In the genomic region with DNA sequence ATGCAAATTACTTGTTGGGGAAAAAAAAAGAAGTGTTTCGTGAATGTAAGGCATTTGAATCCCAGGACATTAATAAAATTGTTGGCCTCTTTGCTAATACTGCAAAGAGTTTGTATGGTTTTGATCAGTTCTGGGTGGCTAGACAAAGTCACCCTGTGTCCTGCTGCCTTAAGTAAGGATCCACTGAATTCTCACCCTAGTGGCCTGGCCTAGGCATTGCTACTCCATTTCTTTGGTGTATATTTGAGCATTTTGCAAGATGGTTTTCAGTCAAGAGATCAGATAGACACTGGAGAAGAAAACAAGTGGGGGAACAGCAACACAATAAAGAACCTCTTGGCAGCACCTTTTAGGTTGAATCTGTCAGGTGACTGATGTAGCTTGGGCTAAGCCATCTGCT, we compare ENCODE assay signal across 12 mouse cellular contexts. TPM values are rescaled to one million over a fixed set of nuclear protein-coding genes. Genes with fewer than 3 reads are reported as not detected.
DNase-seq lines count a peak whose midpoint lies in the region; ATAC-seq and TF ChIP-seq lines count a peak whose summit lies in the region.
"Had no signal": no experiment of that assay in that cellular context is flagged by ENCODE, and none has a peak within 500 bp of the region (broad histone marks: within the 10 kb centered on the region; RNA-seq: fewer than 3 reads in every experiment).

No protein-coding gene starts in this region.

- peak; percentile 16 for DNase-seq in adrenal gland, postnatal 14 days
- DNase-seq in adrenal gland, postnatal 25 days, result no peak
- no peak for DNase-seq in left cerebral cortex, adult 2 months (ENCODE audit: extremely low spot score in 1 of 2, low spot score in 2 of 2)
- DNase-seq in left cerebral cortex, postnatal 36 days (ENCODE audit: low spot score in 2 of 2), result no peak
- peak; percentile 41 for DNase-seq in CH12.LX (ENCODE audit: extremely low read depth)
- peak; percentile 16 for DNase-seq in lung, postnatal 10 days
- no peak for DNase-seq in spleen, postnatal 36 days (ENCODE audit: low spot score in 2 of 2)
- DNase-seq: kidney, postnatal 14 days; left cerebral cortex, postnatal 4 days; right cerebral cortex, postnatal 4 days; thymus, adult 18-20 months had no signal

- no peak for TF ChIP-seq EP300 in CH12.LX (IDR thresholded peaks at IDR 0.05; ENCODE audit: low read length)

- no peak for TF ChIP-seq POLR2A in CH12.LX (IDR thresholded peaks at IDR 0.05; ENCODE audit: low read depth, low read length)

- H3K9ac ChIP-seq in CH12.LX (ENCODE audit: insufficient read depth, low read depth), result no peak overlapping the region
- H3K9ac ChIP-seq in forebrain, embryonic 16.5 days (replicated peaks; ENCODE audit: low read depth, low read length), result no peak overlapping the region

- H3K27ac ChIP-seq in left cerebral cortex, adult 2 months, result no peak overlapping the region
- no peak overlapping the region for H3K27ac ChIP-seq in CH12.LX (ENCODE audit: insufficient read depth, low read depth)
- no peak overlapping the region for H3K27ac ChIP-seq in forebrain, embryonic 16.5 days (ENCODE audit: low read length)

- H3K27me3 ChIP-seq in CH12.LX (replicated peaks), result no peaks in the 10 kb centered on the region
- H3K27me3 ChIP-seq in forebrain, embryonic 16.5 days (replicated peaks; ENCODE audit: control insufficient read depth, insufficient read depth, low read length), result no peaks in the 10 kb centered on the region

- peaks cover 0 to 9% of the 10 kb centered on the region in 2 experiments; a peak in 3 of 4 replicates for H3K4me1 ChIP-seq in CH12.LX (ENCODE audit: control insufficient read depth in 1 of 2, insufficient read depth in 2 of 2)
- H3K4me1 ChIP-seq in forebrain, embryonic 16.5 days (replicated peaks; ENCODE audit: control insufficient read depth, insufficient read depth, low read length), result peaks cover 15% of the 10 kb centered on the region

- dilution Hi-C loops in CH12.LX (cut with MboI; ENCODE audit: extremely low pct_ligation_motif_present, extremely low pct_unique_long_range_greater_than_20kb, low sequenced_read_pairs), result no loop called here

- no peak overlapping the region for H3K4me2 ChIP-seq in CH12.LX (ENCODE audit: insufficient read depth, low read depth, poor library complexity, severe bottlenecking)
- no peak overlapping the region for H3K4me2 ChIP-seq in forebrain, embryonic 16.5 days (ENCODE audit: low read length)

- 93% methylated on average over 1 of the region's 1 CpGs for WGBS in forebrain, embryonic 16.5 days

- peak; percentile 18 for TF ChIP-seq RAD21 in CH12.LX (IDR thresholded peaks at IDR 0.05; ENCODE audit: low read depth, low read length)

- H3K9me3 ChIP-seq in CH12.LX (replicated peaks; ENCODE audit: low read length), result no peaks in the 10 kb centered on the region
- H3K9me3 ChIP-seq in forebrain, embryonic 16.5 days (ENCODE audit: control insufficient read depth, low read length), result no peaks in the 10 kb centered on the region

- peaks cover 0 to 5% of the 10 kb centered on the region in 2 experiments for H3K36me3 ChIP-seq in CH12.LX (replicated peaks in 1 of 2; ENCODE audit: control insufficient read depth in 1 of 2, insufficient read depth in 1 of 2, low read length in 1 of 2)
- no peaks in the 10 kb centered on the region for H3K36me3 ChIP-seq in forebrain, embryonic 16.5 days (ENCODE audit: control insufficient read depth, insufficient read depth)

- no peak for ATAC-seq in forebrain, embryonic 16.5 days

- TF ChIP-seq CTCF in left cerebral cortex, adult 2 months (IDR thresholded peaks at IDR 0.05), result peak; percentile 55
- peak; percentile 47 to 53 for TF ChIP-seq CTCF in CH12.LX (conservative IDR thresholded peaks at IDR 0.05 in 1 of 2, IDR thresholded peaks at IDR 0.05 in 1 of 2; ENCODE audit: low read depth in 2 of 2, low read length in 2 of 2)

- peaks cover 6% of the 10 kb centered on the region for H3K79me2 ChIP-seq in CH12.LX (replicated peaks; ENCODE audit: control insufficient read depth, extremely low read depth, insufficient read depth, poor library complexity, severe bottlenecking)

- intact Hi-C loops in left cerebral cortex, adult 2 months (cut with DNase I), result no loop called here
- intact Hi-C loops in left cerebral cortex, postnatal 36 days (cut with DNase I), result no loop called here

- H3K4me3 ChIP-seq in left cerebral cortex, adult 2 months, result no peak overlapping the region
- H3K4me3 ChIP-seq in CH12.LX (replicated peaks in 1 of 3; ENCODE audit: low read depth in 2 of 3, low read length in 2 of 3, poor library complexity in 1 of 3), result no peak overlapping the region
- H3K4me3 ChIP-seq in forebrain, embryonic 16.5 days (replicated peaks; ENCODE audit: low read length), result no peak overlapping the region

- in situ Hi-C loops in CH12.LX (cut with MboI; ENCODE audit: low pct_ligation_motif_present, low pct_unique_long_range_greater_than_20kb, low sequenced_read_pairs), result no loop called here

TF ChIP-seq in CH12.LX, 34 proteins besides CTCF, POLR2A, EP300 and RAD21:
- TF ChIP-seq ZMIZ1 (IDR thresholded peaks at IDR 0.05; ENCODE audit: low read depth, low read length), result no peak
- TF ChIP-seq SMC3 (IDR thresholded peaks at IDR 0.05; ENCODE audit: low read depth, low read length), result peak; percentile 17; the same call in 1 of the 2 replicates

RNA-seq across cellular contexts. Expression of a gene that starts 6.9 kb away (rescaled TPM):
- total RNA-seq in adrenal gland, postnatal 14 days (2021), result 68.6 and 95.7 TPM in 2 replicates
- total RNA-seq in adrenal gland, postnatal 25 days (2021), result 114 and 133 TPM in 2 replicates
- 10 to 100 TPM; 56.7 to 61.4 TPM for total RNA-seq in left cerebral cortex, adult 2 months (2021)
- total RNA-seq in left cerebral cortex, postnatal 36 days (2021), result 10 to 100 TPM; 48.6 to 79.9 TPM
- total RNA-seq in CH12.LX (2012; rRNA removed) (14.4 and 15.0 TPM in 2 replicates), CH12.LX (2014; rRNA removed) (6.1 and 7.2 TPM in 2 replicates)
- polyA plus RNA-seq in CH12.LX (2012; ENCODE audit: insufficient read length, low read depth), result 10.4 and 11.1 TPM in 2 replicates
- polyA plus RNA-seq in forebrain, embryonic 16.5 days (2015; fragmentation: Nextera tagmentation; extraction: Ambion mirVana), result 72.2 and 80.1 TPM in 2 replicates

Comparison
In these comparisons a context has a peak if more than half of its experiments do, and no peak if none do; other contexts are left out.
1. DNase-seq: peak in adrenal gland, postnatal 14 days (single experiment), CH12.LX (single experiment) and lung, postnatal 10 days (single experiment); none in adrenal gland, postnatal 25 days (single experiment), left cerebral cortex, adult 2 months (0 of 2), left cerebral cortex, postnatal 36 days (0 of 2) and spleen, postnatal 36 days (0 of 2).